In the genomic region with DNA sequence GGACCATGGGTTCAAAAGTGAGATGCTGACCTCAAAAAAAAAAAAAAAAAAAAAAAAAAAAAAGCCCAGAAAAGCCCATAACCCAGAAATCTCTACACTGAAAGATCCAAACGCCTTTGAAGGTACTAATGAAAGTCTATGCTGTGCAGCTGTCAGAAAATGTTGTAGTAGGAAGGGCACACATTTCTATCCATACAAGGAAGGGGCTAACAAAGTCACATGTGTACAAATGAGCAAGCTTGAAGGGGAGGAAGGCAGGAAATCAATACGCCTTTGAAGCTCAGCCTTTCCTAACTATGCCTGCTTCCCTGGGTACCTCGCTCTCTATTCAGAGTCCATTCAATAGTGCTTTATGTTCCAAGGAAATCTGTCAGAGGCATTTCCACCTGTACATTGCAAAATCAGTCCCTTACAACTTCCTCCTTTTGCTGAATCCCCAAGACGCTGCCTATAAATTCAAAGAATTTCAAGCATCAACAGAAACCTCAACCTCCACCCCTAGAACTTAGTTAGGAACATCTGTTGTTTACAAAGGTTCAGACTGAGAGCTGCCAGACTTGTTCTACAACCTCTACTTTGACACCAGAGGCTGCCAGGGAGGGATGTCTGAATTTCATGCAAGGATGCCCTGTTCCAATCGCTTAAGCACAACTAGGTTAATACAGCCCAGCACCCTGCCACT, we compare ENCODE assay signal across 8 mouse cellular contexts.
DNase-seq lines count a peak whose midpoint lies in the region; ATAC-seq and TF ChIP-seq lines count a peak whose summit lies in the region.

No protein-coding gene starts in this region.

- DNase-seq in kidney, adult 2 months = peak; percentile 84
- peak; percentile 53 for DNase-seq in embryo, embryonic 10 days (ENCODE audit: low spot score)
- no peak for DNase-seq in hindbrain, postnatal 0 days (ENCODE audit: low spot score)
- peak; percentile 58 for DNase-seq in midbrain, embryonic 14.5 days
- no peak for DNase-seq in MN1 (ENCODE audit: low spot score)
- no peak for DNase-seq in adrenal gland, adult 2 months
- no peak for DNase-seq in layer of hippocampus, adult 9-11 months

- peaks cover 20% of the 10 kb centered on the region for H3K4me1 ChIP-seq in kidney, adult 2 months (ENCODE audit: control insufficient read depth, insufficient read depth, low read length)
- H3K4me1 ChIP-seq in kidney, embryonic 14.5 days (ENCODE audit: control insufficient read depth, insufficient read depth, low read length) = peaks cover 5% of the 10 kb centered on the region; the same call in 1 of the 2 replicates
- peaks cover 23% of the 10 kb centered on the region for H3K4me1 ChIP-seq in hindbrain, postnatal 0 days (ENCODE audit: insufficient read depth, low read length)
- peaks cover 26% of the 10 kb centered on the region for H3K4me1 ChIP-seq in midbrain, embryonic 14.5 days (ENCODE audit: control insufficient read depth, insufficient read depth, low read length)

- no peaks in the 10 kb centered on the region for H3K27me3 ChIP-seq in kidney, adult 2 months (replicated peaks; ENCODE audit: control insufficient read depth, insufficient read depth, low read length)
- no peaks in the 10 kb centered on the region for H3K27me3 ChIP-seq in kidney, embryonic 14.5 days (ENCODE audit: control insufficient read depth, insufficient read depth, low read length)
- H3K27me3 ChIP-seq in hindbrain, postnatal 0 days (ENCODE audit: insufficient read depth, low read length) = no peaks in the 10 kb centered on the region
- H3K27me3 ChIP-seq in midbrain, embryonic 14.5 days (ENCODE audit: control insufficient read depth, insufficient read depth, low read length) = no peaks in the 10 kb centered on the region

- no peak for ATAC-seq in kidney, embryonic 14.5 days (ENCODE audit: low FRiP score, low TSS enrichment)
- peak; percentile 32; the same call in 1 of the 2 replicates for ATAC-seq in hindbrain, postnatal 0 days
- peak; percentile 43; the same call in 1 of the 2 replicates for ATAC-seq in midbrain, embryonic 14.5 days (ENCODE audit: low FRiP score, low TSS enrichment)

- no peaks in the 10 kb centered on the region for H3K36me3 ChIP-seq in kidney, adult 2 months (ENCODE audit: control insufficient read depth, insufficient read depth, low read length)
- H3K36me3 ChIP-seq in kidney, embryonic 14.5 days (ENCODE audit: control insufficient read depth, insufficient read depth, low read length) = no peaks in the 10 kb centered on the region
- H3K36me3 ChIP-seq in hindbrain, postnatal 0 days (ENCODE audit: insufficient read depth, low read length) = no peaks in the 10 kb centered on the region
- no peaks in the 10 kb centered on the region for H3K36me3 ChIP-seq in midbrain, embryonic 14.5 days (ENCODE audit: control insufficient read depth, insufficient read depth, low read length)

- 19% methylated on average over 5 of the region's 5 CpGs for WGBS in kidney, adult 2 months
- WGBS in kidney, embryonic 14.5 days = 31% methylated on average over 5 of the region's 5 CpGs
- 31% methylated on average over 5 of the region's 5 CpGs for WGBS in hindbrain, postnatal 0 days
- WGBS in midbrain, embryonic 14.5 days = 22% methylated on average over 5 of the region's 5 CpGs

- H3K27ac ChIP-seq in kidney, adult 2 months (ENCODE audit: insufficient read depth, low read depth, low read length) = peak overlapping the region; percentile 68
- no peak overlapping the region for H3K27ac ChIP-seq in kidney, embryonic 14.5 days (ENCODE audit: low read depth, low read length)
- H3K27ac ChIP-seq in hindbrain, postnatal 0 days = peak overlapping the region; percentile 41; the same call in 1 of the 2 replicates
- H3K27ac ChIP-seq in midbrain, embryonic 14.5 days (replicated peaks; ENCODE audit: low read depth, low read length) = peak overlapping the region; percentile 15

- TF ChIP-seq CTCF in kidney, adult 2 months (conservative IDR thresholded peaks at IDR 0.05; ENCODE audit: insufficient read depth, insufficient read length, low read depth, low read length) = no peak
- TF ChIP-seq CTCF in hindbrain, postnatal 0 days (IDR thresholded peaks at IDR 0.05; ENCODE audit: low read depth) = no peak

- H3K9me3 ChIP-seq in kidney, embryonic 14.5 days (ENCODE audit: control insufficient read depth, low read length) = no peaks in the 10 kb centered on the region
- H3K9me3 ChIP-seq in hindbrain, postnatal 0 days (ENCODE audit: low read length) = no peaks in the 10 kb centered on the region
- H3K9me3 ChIP-seq in midbrain, embryonic 14.5 days (ENCODE audit: control insufficient read depth, low read length) = no peaks in the 10 kb centered on the region

- no peak for TF ChIP-seq POLR2A in kidney, adult 2 months (IDR thresholded peaks at IDR 0.05; ENCODE audit: low read depth, low read length)

- no peak overlapping the region for H3K9ac ChIP-seq in kidney, embryonic 14.5 days (ENCODE audit: low read depth, low read length)
- no peak overlapping the region for H3K9ac ChIP-seq in hindbrain, postnatal 0 days (replicated peaks; ENCODE audit: low read length)
- H3K9ac ChIP-seq in midbrain, embryonic 14.5 days (replicated peaks; ENCODE audit: low read length) = no peak overlapping the region

- H3K4me2 ChIP-seq in kidney, embryonic 14.5 days (replicated peaks; ENCODE audit: low read depth, low read length) = no peak overlapping the region
- 0 out of 2 replicates have a peak overlapping the region, but pooled peaks have one; percentile 16 for H3K4me2 ChIP-seq in hindbrain, postnatal 0 days (ENCODE audit: low read depth, low read length)
- H3K4me2 ChIP-seq in midbrain, embryonic 14.5 days (ENCODE audit: low read length) = no peak overlapping the region

- H3K4me3 ChIP-seq in kidney, adult 2 months (ENCODE audit: insufficient read depth, low read depth, low read length) = no peak overlapping the region
- no peak overlapping the region for H3K4me3 ChIP-seq in kidney, embryonic 14.5 days (ENCODE audit: low read length)
- H3K4me3 ChIP-seq in hindbrain, postnatal 0 days (ENCODE audit: low read length) = no peak overlapping the region
- H3K4me3 ChIP-seq in midbrain, embryonic 14.5 days (replicated peaks; ENCODE audit: low read depth, low read length) = no peak overlapping the region

Comparison
In these comparisons a context has a peak if more than half of its experiments do, and no peak if none do; other contexts are left out.
1. DNase-seq: peak in kidney, adult 2 months (single experiment), embryo, embryonic 10 days (single experiment) and midbrain, embryonic 14.5 days (single experiment); none in hindbrain, postnatal 0 days (single experiment), MN1 (single experiment), adrenal gland, adult 2 months (single experiment) and layer of hippocampus, adult 9-11 months (single experiment).